Mouse (Mus musculus): ENCODE data around the gene Gp1bb.

DNA sequence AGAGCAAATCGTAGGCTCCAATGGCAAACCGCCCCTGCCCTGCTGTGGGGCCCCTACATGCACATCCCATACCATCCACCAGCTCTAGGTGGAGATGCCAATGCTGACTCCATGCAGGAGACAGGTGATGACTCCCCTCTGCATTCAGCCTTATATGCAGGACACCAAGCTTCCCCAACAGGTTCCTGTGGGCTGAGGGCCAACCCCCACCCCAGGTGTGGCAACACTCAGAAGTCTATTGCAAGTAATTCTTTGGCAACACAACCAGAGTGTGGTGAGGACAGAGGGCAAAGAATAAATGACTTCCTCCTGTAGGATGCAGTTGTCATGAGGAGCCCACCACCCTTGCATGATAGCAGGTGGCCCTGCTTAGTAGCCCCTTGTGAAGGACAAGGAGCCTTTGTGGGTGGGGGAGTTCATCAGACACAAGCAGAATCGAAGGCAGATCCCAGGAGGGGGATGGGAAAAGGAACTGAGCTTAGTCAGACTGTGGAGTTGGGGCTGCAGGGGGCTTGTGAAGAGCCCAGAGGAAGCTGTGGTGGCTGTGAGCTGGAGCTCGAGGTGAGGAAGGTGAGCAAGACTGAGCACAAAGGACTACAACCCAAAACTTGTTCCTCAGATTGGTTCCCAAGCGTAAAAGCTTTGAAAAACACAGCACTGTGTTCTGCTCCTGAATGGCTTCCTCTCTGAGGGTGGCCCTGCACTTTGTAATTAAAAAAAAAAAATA is 33.3 kb upstream of the Gp1bb start:
- TF ChIP-seq CTCF (IDR thresholded peaks at IDR 0.05; ENCODE audit: control insufficient read depth, insufficient read depth, low read length) (no peak), POLR2A (IDR thresholded peaks at IDR 0.05; ENCODE audit: borderline replicate concordance, control insufficient read depth, low read depth, low read length) (no peak)

Data from bone marrow, adult 2 months (tissue).